ENCODE assay signal across 13 mouse cellular contexts in the genomic region with DNA sequence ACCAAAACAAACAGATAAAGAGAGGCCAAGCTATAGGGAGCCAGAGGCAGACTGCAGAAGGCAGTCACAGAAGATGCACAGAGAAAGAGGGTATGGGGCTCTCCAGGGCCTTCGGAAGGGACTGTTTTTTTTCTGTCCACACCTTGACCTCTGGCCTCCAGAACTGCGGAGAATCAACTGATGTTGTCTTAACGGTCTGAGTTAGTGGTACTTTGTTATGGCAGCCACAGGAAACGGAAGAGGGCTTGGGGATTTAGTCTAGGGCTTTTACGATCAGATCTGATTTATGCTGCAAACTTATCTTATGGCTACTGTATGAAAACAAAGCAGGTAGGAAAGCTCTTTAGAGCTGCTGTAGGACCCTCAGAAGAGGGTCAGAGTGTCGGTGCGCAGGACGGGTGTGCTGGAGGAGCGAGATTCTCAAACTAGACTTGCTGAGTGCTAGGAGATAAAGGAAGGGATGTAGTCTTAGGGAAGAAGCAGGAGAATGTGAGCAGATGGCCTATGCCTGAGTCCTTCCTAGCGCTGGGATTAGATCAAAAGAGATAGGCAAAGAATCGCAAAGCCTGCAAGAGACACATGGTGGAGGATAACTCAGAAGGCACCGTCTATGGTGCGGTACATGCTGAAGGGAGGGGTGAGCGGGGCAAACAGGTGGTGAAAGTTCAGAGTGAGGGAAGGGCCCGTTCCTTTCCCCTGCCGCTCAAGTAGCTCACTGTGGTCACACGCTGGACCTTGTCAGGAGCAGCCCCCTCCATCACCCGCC. TPM values are rescaled to one million over a fixed set of nuclear protein-coding genes. Genes with fewer than 3 reads are reported as not detected.
DNase-seq lines count a peak whose midpoint lies in the region; ATAC-seq lines count a peak whose summit lies in the region.
"Had no signal": no experiment of that assay in that cellular context is flagged by ENCODE, and none has a peak within 500 bp of the region (broad histone marks: within the 10 kb centered on the region; RNA-seq: fewer than 3 reads in every experiment).

No protein-coding gene starts in this region.

- 13% methylated on average over 18 of the region's 18 CpGs for WGBS in heart, embryonic 11.5 days (ENCODE audit: insufficient replicate concordance)
- WGBS in midbrain, embryonic 10.5 days = 59% methylated on average over 18 of the region's 18 CpGs
- WGBS in midbrain, embryonic 14.5 days = 61% methylated on average over 18 of the region's 18 CpGs

- H3K4me3 ChIP-seq in heart, embryonic 11.5 days (ENCODE audit: low read depth, low read length) = peak overlapping the region; percentile 21
- H3K4me3 ChIP-seq in midbrain, embryonic 10.5 days = no peak overlapping the region
- no peak overlapping the region for H3K4me3 ChIP-seq in midbrain, embryonic 14.5 days (replicated peaks; ENCODE audit: low read depth, low read length)
- H3K4me3 ChIP-seq: liver, embryonic 15.5 days had no signal

- peak overlapping the region; percentile 58 for H3K4me2 ChIP-seq in heart, embryonic 11.5 days
- H3K4me2 ChIP-seq in midbrain, embryonic 14.5 days (ENCODE audit: low read length) = no peak overlapping the region
- H3K4me2 ChIP-seq: liver, embryonic 15.5 days had no signal

- H3K4me1 ChIP-seq in heart, embryonic 11.5 days (ENCODE audit: control insufficient read depth, insufficient read depth, low read length) = peaks cover 19% of the 10 kb centered on the region
- peaks cover 26% of the 10 kb centered on the region for H3K4me1 ChIP-seq in midbrain, embryonic 10.5 days
- peaks cover 3% of the 10 kb centered on the region; the same call in 1 of the 2 replicates for H3K4me1 ChIP-seq in midbrain, embryonic 14.5 days (ENCODE audit: control insufficient read depth, insufficient read depth, low read length)

- H3K27me3 ChIP-seq in heart, embryonic 11.5 days (ENCODE audit: control insufficient read depth, insufficient read depth, low read length) = no peaks in the 10 kb centered on the region
- no peaks in the 10 kb centered on the region for H3K27me3 ChIP-seq in midbrain, embryonic 10.5 days (ENCODE audit: low read depth, poor library complexity, severe bottlenecking)
- no peaks in the 10 kb centered on the region for H3K27me3 ChIP-seq in midbrain, embryonic 14.5 days (ENCODE audit: control insufficient read depth, insufficient read depth, low read length)
- H3K27me3 ChIP-seq: liver, embryonic 15.5 days had no signal

- peak overlapping the region; percentile 29; the same call in 1 of the 2 replicates for H3K9ac ChIP-seq in heart, embryonic 11.5 days (ENCODE audit: low read depth, low read length)
- H3K9ac ChIP-seq in midbrain, embryonic 14.5 days (replicated peaks; ENCODE audit: low read length) = no peak overlapping the region
- H3K9ac ChIP-seq: liver, embryonic 15.5 days had no signal

- no peaks in the 10 kb centered on the region for H3K9me3 ChIP-seq in heart, embryonic 11.5 days (replicated peaks; ENCODE audit: control insufficient read depth, low read length)
- no peaks in the 10 kb centered on the region for H3K9me3 ChIP-seq in midbrain, embryonic 10.5 days (replicated peaks)
- no peaks in the 10 kb centered on the region for H3K9me3 ChIP-seq in midbrain, embryonic 14.5 days (ENCODE audit: control insufficient read depth, low read length)
- H3K9me3 ChIP-seq: liver, embryonic 15.5 days had no signal

- no peak for DNase-seq in heart, adult 8-10 months (ENCODE audit: low spot score)
- DNase-seq in midbrain, embryonic 10.5 days (ENCODE audit: low spot score) = no peak
- no peak for DNase-seq in midbrain, embryonic 14.5 days
- peak; percentile 61 for DNase-seq in embryo, embryonic 9.5 days (ENCODE audit: extremely low spot score)
- peak; percentile 56 for DNase-seq in retina, postnatal 1 day
- DNase-seq in spleen, postnatal 36 days (ENCODE audit: low spot score in 2 of 2) = no peak
- DNase-seq in lung, postnatal 14 days = no peak
- DNase-seq: cerebellum, postnatal 10 days; kidney, postnatal 10 days had no signal

- peak; percentile 35 for ATAC-seq in heart, embryonic 11.5 days (replicated peaks; ENCODE audit: insufficient number of reproducible peaks, low FRiP score, low TSS enrichment)
- no peak for ATAC-seq in midbrain, embryonic 14.5 days (ENCODE audit: low FRiP score, low TSS enrichment)
- ATAC-seq: forebrain, embryonic 16.5 days had no signal

- no peaks in the 10 kb centered on the region for H3K36me3 ChIP-seq in heart, embryonic 11.5 days (ENCODE audit: control insufficient read depth, insufficient read depth, low read length)
- peaks cover 8% of the 10 kb centered on the region for H3K36me3 ChIP-seq in midbrain, embryonic 10.5 days
- peaks cover 3% of the 10 kb centered on the region; the same call in 1 of the 2 replicates for H3K36me3 ChIP-seq in midbrain, embryonic 14.5 days (ENCODE audit: control insufficient read depth, insufficient read depth, low read length)
- H3K36me3 ChIP-seq: liver, embryonic 15.5 days had no signal

- H3K27ac ChIP-seq in heart, embryonic 11.5 days (ENCODE audit: low read depth, low read length) = no peak overlapping the region
- peak overlapping the region; percentile 19; the same call in 1 of the 2 replicates for H3K27ac ChIP-seq in midbrain, embryonic 10.5 days (replicated peaks)
- H3K27ac ChIP-seq in midbrain, embryonic 14.5 days (replicated peaks; ENCODE audit: low read depth, low read length) = no peak overlapping the region
- H3K27ac ChIP-seq: liver, embryonic 15.5 days had no signal

RNA-seq across cellular contexts. Expression of a gene that starts 7.7 kb away (rescaled TPM):
- 6.2 and 7.7 TPM in 2 replicates for polyA plus RNA-seq in heart, embryonic 11.5 days (2014; fragmentation: Nextera tagmentation; extraction: Ambion mirVana)
- total RNA-seq in heart, adult 8-10 months (2022) = 1 to 10 TPM; 2.5 to 2.9 (median 2.6) TPM
- polyA plus RNA-seq in midbrain, embryonic 10.5 days (2016; fragmentation: Nextera tagmentation; extraction: Ambion mirVana) = 3.5 and 3.6 TPM in 2 replicates
- 2.3 and 3.7 TPM in 2 replicates for polyA plus RNA-seq in midbrain, embryonic 14.5 days (2014; fragmentation: Nextera tagmentation; extraction: Ambion mirVana)

RNA-seq across cellular contexts. Expression of a gene that starts 8.8 kb away (rescaled TPM):
- 10.3 and 14.2 TPM in 2 replicates for polyA plus RNA-seq in heart, embryonic 11.5 days (2014; fragmentation: Nextera tagmentation; extraction: Ambion mirVana)
- 1 to 10 TPM; 5.8 to 8.1 (median 7.2) TPM for total RNA-seq in heart, adult 8-10 months (2022)
- polyA plus RNA-seq in midbrain, embryonic 10.5 days (2016; fragmentation: Nextera tagmentation; extraction: Ambion mirVana) = 28.3 and 32.6 TPM in 2 replicates
- polyA plus RNA-seq in midbrain, embryonic 14.5 days (2014; fragmentation: Nextera tagmentation; extraction: Ambion mirVana) = 10.0 and 14.9 TPM in 2 replicates

RNA-seq across cellular contexts. Expression of a gene that starts 10.5 kb away (rescaled TPM):
- polyA plus RNA-seq in heart, embryonic 11.5 days (2014; fragmentation: Nextera tagmentation; extraction: Ambion mirVana) = not detected in 2 replicates
- total RNA-seq in heart, adult 8-10 months (2022) = not detected
- polyA plus RNA-seq in midbrain, embryonic 10.5 days (2016; fragmentation: Nextera tagmentation; extraction: Ambion mirVana) = 0.11 and 0.23 TPM in 2 replicates
- 0.30 TPM in 1 of 2 replicates, not detected in the other for polyA plus RNA-seq in midbrain, embryonic 14.5 days (2014; fragmentation: Nextera tagmentation; extraction: Ambion mirVana)
- polyA plus RNA-seq: C2C12; liver, embryonic 15.5 days had no signal

Comparison
In these comparisons a context has a peak if more than half of its experiments do, and no peak if none do; other contexts are left out.
1. DNase-seq: peak in embryo, embryonic 9.5 days (single experiment) and retina, postnatal 1 day (single experiment); none in heart, adult 8-10 months (single experiment), midbrain, embryonic 10.5 days (single experiment), midbrain, embryonic 14.5 days (single experiment), spleen, postnatal 36 days (0 of 2) and lung, postnatal 14 days (single experiment).